Mouse (Mus musculus) spleen, adult 2 months (tissue): ENCODE measurements around the gene Tcp11x2.

Experiments used
- CTCF ChIP-seq: fragments of 200-500 bp; IDR thresholded peaks from 2 replicates; pipeline ENCODE4 v1.5.1; 2011; ENCODE audit warnings: mild to moderate bottlenecking, inconsistent platforms; ENCODE audit not compliant: insufficient read depth, insufficient read length, insufficient replicate concordance; ENCODE audit errors: extremely low read depth
- POLR2A ChIP-seq: fragments of 200-500 bp; IDR thresholded peaks from 2 replicates; pipeline ENCODE4 v1.6.1; 2011; ENCODE audit warnings: low read depth, low read length, inconsistent platforms

- TF ChIP-seq CTCF (no peak), POLR2A (no peak)
Measured at GRCm38 (mm10) chrX:135725161-135725560, 31.6 kb upstream of the Tcp11x2 start, which contains the start of gene Tmsb15a.
